Mouse (Mus musculus): Measurements from ENCODE around the gene Fasn. TPM values are rescaled to one million over a fixed set of nuclear protein-coding genes. Genes with fewer than 3 reads are reported as not detected.
A peak's percentile ranks its signal among the peaks of the same experiment; 100 is the strongest.

Gene Fasn
- polyA plus RNA-seq, 1 experiment from 2014 or later, result 19.9 TPM

DNA sequence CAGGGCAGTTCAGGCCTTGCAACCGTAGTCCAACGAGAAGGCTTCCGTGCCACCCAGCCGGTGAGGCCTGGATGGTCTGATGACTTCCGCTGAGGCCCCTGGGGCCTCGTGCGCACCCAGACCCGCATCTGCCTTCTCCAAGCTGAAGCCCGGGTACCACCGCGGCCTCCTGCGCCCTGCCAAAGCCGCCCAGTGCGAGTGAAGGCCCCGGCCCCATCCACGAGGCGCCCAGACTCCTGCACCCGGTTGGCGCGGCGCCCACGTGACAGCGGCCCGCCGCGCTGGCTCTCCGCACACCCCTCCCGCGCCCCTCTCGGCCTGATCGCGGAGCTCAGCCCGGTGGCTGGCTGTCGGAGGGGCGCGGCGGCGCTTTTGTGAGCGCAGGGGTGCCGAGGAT is 798 bp downstream of the Fasn start:
- peak; percentile 14 for ATAC-seq (replicated peaks; ENCODE audit: low FRiP score, low read depth)
- peak; percentile 66 for DNase-seq (ENCODE audit: low spot score)
- WGBS, result under 1% methylated on average over 40 of the region's 40 CpGs

DNA sequence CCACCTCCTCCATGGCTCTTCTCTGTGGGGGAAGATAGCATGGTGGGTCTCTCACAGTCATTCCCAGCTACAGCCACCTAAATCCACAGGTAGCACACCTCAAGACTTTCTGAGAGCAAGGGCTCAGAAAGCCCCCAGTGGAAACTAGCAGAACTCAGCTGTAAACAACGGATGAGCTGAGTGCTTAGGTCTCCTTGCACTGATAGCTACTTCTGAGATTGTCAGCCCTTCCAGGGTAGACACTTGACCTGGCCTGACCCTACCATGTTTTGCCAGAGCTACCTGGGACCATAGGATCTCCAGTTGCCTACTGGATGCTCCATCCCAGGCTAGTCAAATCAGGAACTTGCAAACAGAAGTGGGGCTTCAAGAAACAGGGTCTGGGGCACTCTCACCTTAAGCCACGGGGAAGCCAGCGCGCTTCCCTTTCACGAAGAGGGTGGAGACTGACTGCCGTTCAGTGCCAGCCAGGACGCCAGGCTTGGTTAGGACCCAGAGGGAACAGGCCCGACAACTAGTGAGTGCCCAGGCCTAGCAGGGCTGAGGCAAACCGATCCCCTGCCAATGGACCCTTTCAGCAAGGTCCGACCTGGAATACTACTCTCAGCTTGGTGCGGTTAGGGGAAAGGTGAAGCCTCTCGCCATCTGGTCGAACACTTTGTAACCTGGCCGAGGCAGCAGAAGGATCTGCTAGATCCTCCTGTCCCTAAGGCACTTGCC is 1.4 kb downstream of the Fasn start:
- TF ChIP-seq CTCF (IDR thresholded peaks at IDR 0.05; ENCODE audit: low read depth), result no peak
- Histone ChIP-seq H3K27ac (peak overlapping the region; percentile 94), H3K27me3 (ENCODE audit: insufficient read depth, low read length) (no peaks in the 10 kb centered on the region), H3K4me3 (replicated peaks; ENCODE audit: low read depth, low read length) (peak overlapping the region; percentile 66), H3K4me2 (ENCODE audit: low read length) (peak overlapping the region; percentile 92), H3K9ac (ENCODE audit: low read depth, low read length) (peak overlapping the region; percentile 87), H3K36me3 (ENCODE audit: insufficient read depth, low read length) (peaks cover 26% of the 10 kb centered on the region), H3K4me1 (replicated peaks; ENCODE audit: insufficient read depth, low read length) (peaks cover 21% of the 10 kb centered on the region), H3K9me3 (replicated peaks; ENCODE audit: low read length) (no peaks in the 10 kb centered on the region)
- ATAC-seq (replicated peaks; ENCODE audit: low FRiP score, low read depth), result no peak
- WGBS, result under 1% methylated on average over 14 of the region's 14 CpGs
- DNase-seq (ENCODE audit: low spot score), result peak; percentile 32

More for the DNA sequence above, 798 bp downstream of the Fasn start:
- Histone ChIP-seq H3K36me3 (ENCODE audit: insufficient read depth, low read length) (peaks cover 20% of the 10 kb centered on the region), H3K27me3 (ENCODE audit: insufficient read depth, low read length) (no peaks in the 10 kb centered on the region), H3K4me2 (ENCODE audit: low read length) (peak overlapping the region; percentile 92), H3K9me3 (replicated peaks; ENCODE audit: low read length) (no peaks in the 10 kb centered on the region), H3K27ac (peak overlapping the region; percentile 94), H3K9ac (ENCODE audit: low read depth, low read length) (peak overlapping the region; percentile 87), H3K4me1 (replicated peaks; ENCODE audit: insufficient read depth, low read length) (peaks cover 21% of the 10 kb centered on the region), H3K4me3 (replicated peaks; ENCODE audit: low read depth, low read length) (peak overlapping the region; percentile 66)
- TF ChIP-seq CTCF (IDR thresholded peaks at IDR 0.05; ENCODE audit: low read depth), result no peak

DNA sequence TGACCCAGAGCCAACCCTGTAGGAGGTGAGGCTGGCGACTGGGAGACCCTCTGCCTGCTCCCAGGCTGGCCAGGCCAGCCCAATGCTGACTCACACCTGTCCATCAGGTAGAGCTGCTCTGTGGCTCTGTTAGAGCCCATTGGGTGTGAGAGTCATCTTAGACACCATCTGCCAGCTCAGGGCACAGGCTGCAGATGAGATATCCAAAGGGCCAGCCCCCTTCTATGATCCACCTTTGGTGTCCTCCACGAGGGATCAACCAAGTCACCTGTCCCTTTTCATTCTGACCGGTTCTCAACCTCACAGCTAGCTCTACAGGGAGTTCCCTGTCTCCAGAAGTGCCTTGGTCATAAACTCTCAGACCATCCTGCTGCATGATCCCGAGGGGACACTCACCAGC is 2.0 kb downstream of the Fasn start:
- peak overlapping the region; percentile 66 for H3K4me3 ChIP-seq (replicated peaks; ENCODE audit: low read depth, low read length)
- H3K27me3 ChIP-seq (ENCODE audit: insufficient read depth, low read length), result no peaks in the 10 kb centered on the region
- DNase-seq (ENCODE audit: low spot score) (no peak), ATAC-seq (replicated peaks; ENCODE audit: low FRiP score, low read depth) (no peak)
- TF ChIP-seq CTCF (IDR thresholded peaks at IDR 0.05; ENCODE audit: low read depth), result no peak
- no peak overlapping the region for H3K27ac ChIP-seq
- H3K9me3 ChIP-seq (replicated peaks; ENCODE audit: low read length), result no peaks in the 10 kb centered on the region
- H3K9ac ChIP-seq (ENCODE audit: low read depth, low read length), result peak overlapping the region; percentile 87
- H3K4me2 ChIP-seq (ENCODE audit: low read length), result peak overlapping the region; percentile 92
- peaks cover 21% of the 10 kb centered on the region for H3K4me1 ChIP-seq (replicated peaks; ENCODE audit: insufficient read depth, low read length)
- peaks cover 33% of the 10 kb centered on the region for H3K36me3 ChIP-seq (ENCODE audit: insufficient read depth, low read length)
- 35% methylated on average over 4 of the region's 4 CpGs for WGBS

DNA sequence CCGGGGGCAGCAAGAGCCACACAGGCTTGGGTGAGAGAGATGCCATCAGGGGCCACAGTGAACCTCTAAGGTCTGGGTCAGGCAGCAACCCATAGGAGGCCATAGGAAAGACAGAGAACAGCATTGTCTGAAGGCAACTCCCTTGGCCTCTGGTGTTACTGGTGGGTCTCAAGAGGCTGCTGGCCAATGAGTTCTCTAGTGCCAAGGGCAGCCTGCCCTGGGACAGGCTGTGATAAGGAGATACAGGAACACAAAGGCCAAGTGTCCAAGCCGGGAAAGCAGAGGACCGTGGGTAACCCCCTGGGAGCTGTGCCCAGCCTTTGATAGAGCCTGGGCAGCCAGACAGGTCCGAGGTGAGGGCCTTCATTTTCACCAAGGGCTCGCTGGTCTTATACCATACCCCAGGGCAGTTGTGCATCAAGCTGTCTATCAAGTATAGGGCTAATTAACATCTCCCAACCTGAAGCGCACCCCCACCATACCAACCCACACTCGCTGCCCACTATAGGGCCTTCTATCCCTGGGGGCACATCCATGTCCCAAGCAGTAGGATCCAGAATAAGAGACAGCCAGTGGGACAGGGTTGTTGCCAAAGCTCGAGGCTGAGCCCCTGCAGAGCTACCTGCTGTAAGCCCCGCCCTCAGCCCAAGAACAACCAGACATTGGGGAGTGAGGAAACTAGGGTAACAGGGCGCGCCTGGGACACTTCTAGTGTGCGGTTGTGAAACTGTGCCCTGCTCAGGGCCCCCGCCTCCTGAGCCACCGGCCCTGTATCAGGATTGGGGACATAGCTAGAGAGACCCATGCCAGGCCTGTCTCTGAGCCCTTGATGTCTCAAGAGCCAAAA is 3.0 kb downstream of the Fasn start:
- H3K27me3 ChIP-seq (ENCODE audit: insufficient read depth, low read length), result no peaks in the 10 kb centered on the region
- ATAC-seq (replicated peaks; ENCODE audit: low FRiP score, low read depth) (no peak), DNase-seq (ENCODE audit: low spot score) (no peak)
- H3K9me3 ChIP-seq (replicated peaks; ENCODE audit: low read length), result no peaks in the 10 kb centered on the region
- H3K4me1 ChIP-seq (replicated peaks; ENCODE audit: insufficient read depth, low read length), result peaks cover 21% of the 10 kb centered on the region
- H3K4me2 ChIP-seq (ENCODE audit: low read length), result no peak overlapping the region
- no peak for TF ChIP-seq CTCF (IDR thresholded peaks at IDR 0.05; ENCODE audit: low read depth)
- peaks cover 43% of the 10 kb centered on the region for H3K36me3 ChIP-seq (ENCODE audit: insufficient read depth, low read length)
- H3K27ac ChIP-seq, result no peak overlapping the region
- no peak overlapping the region for H3K4me3 ChIP-seq (replicated peaks; ENCODE audit: low read depth, low read length)
- WGBS, result 80% methylated on average over 14 of the region's 14 CpGs
- no peak overlapping the region; the same call in 1 of the 2 replicates for H3K9ac ChIP-seq (ENCODE audit: low read depth, low read length)

DNA sequence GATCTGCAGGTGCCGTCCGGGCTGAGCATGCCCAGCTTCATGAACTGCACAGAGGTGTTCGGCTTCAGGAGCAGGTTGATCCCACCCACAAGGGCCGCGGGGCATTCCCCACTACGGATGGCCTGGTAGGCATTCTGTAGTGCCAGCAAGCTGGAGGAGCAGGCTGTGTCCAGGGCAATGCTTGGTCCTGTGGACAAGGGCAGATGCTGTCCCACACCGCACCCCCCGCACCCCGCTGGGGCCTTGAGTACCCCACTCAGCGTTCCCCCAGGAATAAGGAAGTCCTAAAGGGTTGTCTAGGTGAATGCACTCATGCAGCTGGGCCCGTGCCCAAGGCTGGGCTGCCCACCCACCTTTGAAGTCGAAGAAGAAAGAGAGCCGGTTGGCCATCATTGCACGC is 3.8 kb downstream of the Fasn start:
- TF ChIP-seq CTCF (IDR thresholded peaks at IDR 0.05; ENCODE audit: low read depth), result no peak
- peaks cover 51% of the 10 kb centered on the region for H3K36me3 ChIP-seq (ENCODE audit: insufficient read depth, low read length)
- no peak overlapping the region for H3K27ac ChIP-seq
- ATAC-seq (replicated peaks; ENCODE audit: low FRiP score, low read depth) (no peak), DNase-seq (ENCODE audit: low spot score) (no peak)
- H3K27me3 ChIP-seq (ENCODE audit: insufficient read depth, low read length), result no peaks in the 10 kb centered on the region
- H3K9ac ChIP-seq (ENCODE audit: low read depth, low read length), result no peak overlapping the region
- H3K4me2 ChIP-seq (ENCODE audit: low read length), result no peak overlapping the region
- WGBS, result 94% methylated on average over 14 of the region's 14 CpGs
- peaks cover 20% of the 10 kb centered on the region for H3K4me1 ChIP-seq (replicated peaks; ENCODE audit: insufficient read depth, low read length)
- no peaks in the 10 kb centered on the region for H3K9me3 ChIP-seq (replicated peaks; ENCODE audit: low read length)
- H3K4me3 ChIP-seq (replicated peaks; ENCODE audit: low read depth, low read length), result no peak overlapping the region

DNA sequence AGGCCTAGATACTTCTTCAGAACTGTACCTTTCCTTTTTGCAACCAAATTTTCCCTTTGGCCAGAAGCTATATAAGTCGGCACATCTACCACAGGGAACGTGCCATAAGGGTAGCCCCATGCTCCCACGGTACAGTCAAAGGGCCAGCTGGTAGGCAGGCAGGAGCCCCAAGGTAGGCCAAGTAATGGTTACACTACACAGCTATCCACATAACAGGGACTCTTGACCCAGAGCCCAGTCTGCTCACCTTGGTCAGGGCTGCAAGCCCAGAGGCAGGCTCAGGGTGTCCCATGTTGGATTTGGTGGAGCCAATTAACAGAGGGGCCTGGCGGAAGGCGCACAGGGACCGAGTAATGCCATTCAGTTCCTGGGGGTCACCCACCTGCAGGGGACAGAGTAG is 4.8 kb downstream of the Fasn start:
- TF ChIP-seq CTCF (IDR thresholded peaks at IDR 0.05; ENCODE audit: low read depth), result no peak
- no peak overlapping the region for H3K4me2 ChIP-seq (ENCODE audit: low read length)
- no peak overlapping the region for H3K9ac ChIP-seq (ENCODE audit: low read depth, low read length)
- H3K27me3 ChIP-seq (ENCODE audit: insufficient read depth, low read length), result no peaks in the 10 kb centered on the region
- H3K4me1 ChIP-seq (replicated peaks; ENCODE audit: insufficient read depth, low read length), result peaks cover 12% of the 10 kb centered on the region
- no peak for ATAC-seq (replicated peaks; ENCODE audit: low FRiP score, low read depth)
- no peak for DNase-seq (ENCODE audit: low spot score)
- peaks cover 60% of the 10 kb centered on the region for H3K36me3 ChIP-seq (ENCODE audit: insufficient read depth, low read length)
- H3K27ac ChIP-seq, result no peak overlapping the region
- no peaks in the 10 kb centered on the region for H3K9me3 ChIP-seq (replicated peaks; ENCODE audit: low read length)
- H3K4me3 ChIP-seq (replicated peaks; ENCODE audit: low read depth, low read length), result no peak overlapping the region
- WGBS, result 94% methylated on average over 6 of the region's 6 CpGs

Measured in kidney, postnatal 0 days (tissue).